Comparison of ENCODE assay signal across 1 mouse cellular context in the genomic region with DNA sequence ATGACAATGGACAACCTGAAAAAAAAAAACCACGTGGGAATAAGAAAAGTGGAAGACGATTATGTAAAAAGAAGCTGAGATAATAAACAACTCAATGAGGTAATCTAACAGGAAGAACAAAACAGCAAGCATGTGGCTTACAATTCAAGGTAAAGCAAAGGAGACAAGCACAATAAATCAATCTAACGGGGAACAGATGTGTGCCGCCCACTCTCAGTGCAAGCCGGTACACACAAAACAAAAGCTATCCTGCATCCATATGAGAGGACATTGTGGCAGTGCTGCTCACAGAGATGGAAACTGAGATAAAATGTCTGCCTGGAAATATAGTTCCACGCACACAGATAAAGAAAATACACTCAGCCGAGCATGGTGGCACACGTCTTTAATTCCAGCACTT.
TF ChIP-seq lines count a peak whose summit lies in the region.

No protein-coding gene starts in this region.

TF ChIP-seq in MEL, 35 proteins besides CTCF, POLR2A, EP300 and RAD21 (continued from another document):
- TF ChIP-seq E2F4 (IDR thresholded peaks at IDR 0.05; ENCODE audit: borderline replicate concordance, low read depth, low read length) = no peak
- no peak for TF ChIP-seq ZMIZ1 (IDR thresholded peaks at IDR 0.05; ENCODE audit: low read depth, low read length)
- no peak for TF ChIP-seq USF2 (IDR thresholded peaks at IDR 0.05; ENCODE audit: borderline replicate concordance in 1 of 2, insufficient read depth in 1 of 2, low read depth in 1 of 2, low read length in 2 of 2)
